Mouse (Mus musculus) monocyte, adult 2 months (primary cell): ENCODE results near the gene Obp2a.
"Not testable (repeated sequence)": the region's sequence is repeated elsewhere in the genome, so short reads cannot be mapped to it uniquely, and the experiment has no call there.

Experiments used
- DNase-seq, 2 experiments: peaks; one replicate each; pipeline ENCODE4 v3.0.0; 2022; ENCODE audit warnings: low spot score in 2 of 2, low read depth in 1 of 2

Obp2a gene

GRCm38 (mm10) chr2:25709056-25709455, 9.2 kb downstream of the Obp2a start:
- not testable (repeated sequence) for DNase-seq

DNA sequence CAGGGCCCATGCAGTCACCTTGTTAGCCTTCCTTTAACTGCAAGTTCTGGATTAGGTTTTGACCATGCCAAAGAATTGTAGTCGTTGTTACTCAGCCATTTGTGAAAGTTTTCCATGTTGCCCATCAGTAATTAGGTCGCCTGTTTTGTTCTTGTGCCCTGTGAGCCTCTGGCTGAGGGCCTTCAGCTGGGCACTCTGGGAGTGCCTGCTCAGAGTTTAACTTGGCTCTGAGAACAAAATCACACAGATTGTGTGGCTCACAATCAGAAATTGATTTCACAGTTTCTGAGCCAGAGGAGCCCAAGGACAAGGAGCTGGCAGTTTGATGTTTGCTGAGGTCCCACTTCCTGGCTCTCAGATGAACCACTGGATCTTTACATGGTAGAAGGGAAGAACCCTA, 9.9 kb downstream of the Obp2a start:
- not testable (repeated sequence) for DNase-seq

- DNase-seq: not testable (repeated sequence)
Observed at GRCm38 (mm10) chr2:25711641-25712040, 11.8 kb downstream of the Obp2a start.

DNA sequence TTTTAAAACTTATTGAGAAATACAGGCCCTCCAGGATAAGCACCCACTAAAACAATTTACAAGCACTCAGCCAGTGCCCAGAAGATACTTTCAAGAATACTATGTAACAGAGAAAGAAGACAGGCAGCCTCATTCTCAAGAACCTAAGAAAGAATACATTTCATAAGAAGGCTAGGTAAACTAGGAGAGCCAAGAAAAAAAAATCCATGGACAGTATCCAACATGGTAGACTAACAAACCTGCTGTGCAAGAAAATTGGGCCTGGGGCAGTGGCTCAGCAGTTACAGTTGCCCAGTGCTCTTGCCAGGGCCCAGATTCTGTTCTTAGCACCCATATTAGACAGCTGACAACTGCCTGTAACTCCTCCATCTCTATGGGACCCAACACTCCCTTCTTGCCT, 17.4 kb downstream of the Obp2a start:
- no peak for DNase-seq

DNA sequence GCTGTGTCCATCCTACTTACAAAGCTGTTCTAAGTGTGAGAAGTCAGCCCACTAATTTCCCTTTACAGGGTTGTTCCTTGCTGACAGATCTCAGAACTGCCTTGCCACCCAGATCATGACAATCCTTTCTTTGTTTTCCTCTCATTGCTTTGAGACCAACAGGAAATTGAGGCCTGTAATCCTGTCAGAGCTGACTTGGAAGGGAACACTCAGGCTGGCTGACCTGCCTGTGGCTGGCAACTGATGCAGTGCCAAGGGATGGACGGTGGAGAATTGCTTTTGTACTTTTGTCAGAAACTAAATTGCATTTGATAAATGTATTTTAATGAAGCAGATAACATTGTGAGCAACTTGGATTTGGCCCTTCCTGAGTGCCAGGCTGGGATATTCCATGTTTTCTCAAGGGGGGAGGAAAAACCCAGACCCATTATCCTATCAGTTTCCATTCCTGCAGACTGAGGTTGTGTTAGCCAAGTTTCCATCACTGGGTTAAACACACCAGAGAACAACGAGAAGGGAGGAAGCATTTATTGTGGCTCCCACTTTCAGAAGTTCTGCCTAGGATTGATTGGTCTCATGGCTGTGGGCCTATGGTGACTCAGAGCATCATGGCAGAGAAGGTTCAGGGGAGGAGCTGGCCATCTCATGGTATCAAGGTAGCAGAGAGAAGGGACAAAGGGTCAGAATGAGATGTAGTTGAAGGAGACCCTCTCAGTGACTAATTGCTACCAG, 33.5 kb downstream of the Obp2a start:
- DNase-seq: no peak

GRCm38 (mm10) chr2:25736709-25737108, 36.9 kb downstream of the Obp2a start, which contains the start of gene Obp2b:
Gene Obp2b, plus strand, starts transcription at chr2:25737009.
- DNase-seq: not testable (repeated sequence)

DNA sequence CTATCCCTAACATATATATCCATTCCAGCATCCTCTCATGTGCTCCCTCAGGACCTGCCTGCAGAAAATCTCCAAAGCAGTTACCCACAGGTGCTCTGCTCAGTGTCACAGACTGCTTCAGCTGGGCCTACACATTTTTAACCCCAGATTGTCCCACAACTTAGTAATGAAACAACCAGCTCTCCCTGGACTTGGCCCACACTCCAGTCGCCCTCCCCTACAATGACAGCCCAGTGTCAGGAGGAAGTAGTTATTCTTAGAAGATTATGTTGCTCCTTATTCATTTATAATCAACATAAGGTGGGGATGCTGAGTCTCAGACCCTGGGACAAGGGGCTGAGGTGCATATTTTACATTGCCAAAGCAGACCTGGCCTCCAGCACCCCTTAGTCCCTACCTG, 41.8 kb downstream of the Obp2a start:
- DNase-seq: no peak
